Mouse (Mus musculus): ENCODE results near the gene Pilrb1.

The Pilrb1 gene

GRCm38 (mm10) chr5:137830238-137830637, 27.7 kb downstream of the Pilrb1 start:
- no peak for DNase-seq (ENCODE audit: low read depth in 2 of 2, low spot score in 2 of 2)

GRCm38 (mm10) chr5:137828694-137829093, 29.2 kb downstream of the Pilrb1 start:
- no peak for DNase-seq (ENCODE audit: low read depth in 2 of 2, low spot score in 2 of 2)

- no peak for DNase-seq (ENCODE audit: low read depth in 2 of 2, low spot score in 2 of 2)
Observed at GRCm38 (mm10) chr5:137826421-137826820, 31.5 kb downstream of the Pilrb1 start.

GRCm38 (mm10) chr5:137825971-137826370, 31.9 kb downstream of the Pilrb1 start:
- no peak for DNase-seq (ENCODE audit: low read depth in 2 of 2, low spot score in 2 of 2)

- DNase-seq (ENCODE audit: low read depth in 2 of 2, low spot score in 2 of 2) = no peak
Observed at GRCm38 (mm10) chr5:137825030-137825429, 32.9 kb downstream of the Pilrb1 start.

GRCm38 (mm10) chr5:137823455-137824045, 34.4 kb downstream of the Pilrb1 start:
- no peak for DNase-seq (ENCODE audit: low read depth in 2 of 2, low spot score in 2 of 2)

GRCm38 (mm10) chr5:137822602-137823001, 35.3 kb downstream of the Pilrb1 start:
- no peak for DNase-seq (ENCODE audit: low read depth in 2 of 2, low spot score in 2 of 2)

- no peak for DNase-seq (ENCODE audit: low read depth in 2 of 2, low spot score in 2 of 2)
Observed at GRCm38 (mm10) chr5:137822126-137822525, 35.8 kb downstream of the Pilrb1 start.

GRCm38 (mm10) chr5:137817466-137818222, 40.3 kb downstream of the Pilrb1 start:
- DNase-seq (ENCODE audit: low read depth in 2 of 2, low spot score in 2 of 2) = no peak

- DNase-seq (ENCODE audit: low read depth in 2 of 2, low spot score in 2 of 2) = no peak
Observed at GRCm38 (mm10) chr5:137808316-137808715, 49.6 kb downstream of the Pilrb1 start.

GRCm38 (mm10) chr5:137806158-137806557, 51.7 kb downstream of the Pilrb1 start:
- no peak for DNase-seq (ENCODE audit: low read depth in 2 of 2, low spot score in 2 of 2)
